Mouse (Mus musculus) ES-E14 (cell line): ENCODE measurements at regions not wholly inside any gene's neighbourhood (a gene's known extent, or its start where the extent isn't known, plus 50 kb on each side); places are given as distances from the start of the nearest gene placed in this dataset.

Experiments used
- HCFC1 ChIP-seq: IDR thresholded peaks from 2 replicates; pipeline ENCODE4 v1.6.1; 2012; ENCODE audit warnings: low read length, inconsistent platforms, borderline replicate concordance; ENCODE audit not compliant: insufficient read depth
- MAFK ChIP-seq: IDR thresholded peaks from 2 replicates; pipeline ENCODE4 v1.6.1; 2014; ENCODE audit warnings: mild to moderate bottlenecking, low read depth, low read length, inconsistent platforms; ENCODE audit not compliant: insufficient read depth
- ZC3H11A ChIP-seq: IDR thresholded peaks from 2 replicates; pipeline ENCODE4 v1.6.1; 2012; ENCODE audit warnings: low read depth, mild to moderate bottlenecking, inconsistent platforms, low read length, borderline replicate concordance

- TF ChIP-seq MAFK (no peak), HCFC1 (no peak), ZC3H11A (no peak)
Observed at GRCm38 (mm10) chr7:116680523-116680922, 176.4 kb downstream of the Nucb2 start.
